Mouse (Mus musculus): ENCODE data around the gene Slc22a28. TPM values are rescaled to one million over a fixed set of nuclear protein-coding genes. Genes with fewer than 3 reads are reported as not detected.
A peak's percentile ranks its signal among the peaks of the same experiment; 100 is the strongest.
"Not testable (repeated sequence)": the region's sequence is repeated elsewhere in the genome, so short reads cannot be mapped to it uniquely, and the experiment has no call there.

Slc22a28 gene
- polyA plus RNA-seq (2014; fragmentation: Nextera tagmentation; extraction: Ambion mirVana): not detected in 2 replicates

GRCm38 (mm10) chr19:8131881-8132280 lies at the start of gene Slc22a28:
Gene Slc22a28 (minus strand): TSS chr19:8131982.
- not testable (repeated sequence) for H3K4me3 ChIP-seq (ENCODE audit: low read depth, low read length); H3K27ac ChIP-seq (ENCODE audit: low read depth); ATAC-seq (ENCODE audit: insufficient read depth); H3K4me2 ChIP-seq; H3K9ac ChIP-seq; H3K27me3 ChIP-seq (ENCODE audit: insufficient read depth, low read length); H3K4me1 ChIP-seq (ENCODE audit: insufficient read depth); H3K36me3 ChIP-seq (ENCODE audit: insufficient read depth); DNase-seq; H3K9me3 ChIP-seq (ENCODE audit: low read depth, low read length)
- 84% methylated on average over 2 of the region's 3 CpGs for whole genome bisulfite sequencing

GRCm38 (mm10) chr19:8148787-8149523 lies 17.2 kb upstream of the Slc22a28 start:
- Histone ChIP-seq H3K36me3 (ENCODE audit: insufficient read depth) (no peaks in the 10 kb centered on the region), H3K9me3 (ENCODE audit: low read depth, low read length) (no peaks in the 10 kb centered on the region), H3K27me3 (ENCODE audit: insufficient read depth, low read length) (no peaks in the 10 kb centered on the region), H3K4me2 (no peak overlapping the region), H3K9ac (no peak overlapping the region), H3K4me3 (ENCODE audit: low read depth, low read length) (no peak overlapping the region), H3K4me1 (ENCODE audit: insufficient read depth) (no peaks in the 10 kb centered on the region), H3K27ac (ENCODE audit: low read depth) (no peak overlapping the region)
- ATAC-seq (ENCODE audit: insufficient read depth) (no peak), DNase-seq (no peak)
- WGBS: 62% methylated on average over 2 of the region's 2 CpGs
- TF ChIP-seq CTCF (IDR thresholded peaks at IDR 0.05; ENCODE audit: low read depth): no peak

- not testable (repeated sequence) for H3K4me1 ChIP-seq (ENCODE audit: insufficient read depth); H3K9ac ChIP-seq; H3K9me3 ChIP-seq (ENCODE audit: low read depth, low read length); H3K4me2 ChIP-seq; ATAC-seq (ENCODE audit: insufficient read depth); H3K27ac ChIP-seq (ENCODE audit: low read depth); H3K27me3 ChIP-seq (ENCODE audit: insufficient read depth, low read length); DNase-seq; H3K36me3 ChIP-seq (ENCODE audit: insufficient read depth); H3K4me3 ChIP-seq (ENCODE audit: low read depth, low read length)
- WGBS: 70% methylated on average over 2 of the region's 2 CpGs
Observed at GRCm38 (mm10) chr19:8142716-8143115, 10.9 kb upstream of the Slc22a28 start.

GRCm38 (mm10) chr19:8134127-8134841 lies 2.5 kb upstream of the Slc22a28 start:
- not testable (repeated sequence) for ATAC-seq (ENCODE audit: insufficient read depth); DNase-seq; H3K4me1 ChIP-seq (ENCODE audit: insufficient read depth); H3K4me2 ChIP-seq; H3K27ac ChIP-seq (ENCODE audit: low read depth); H3K9me3 ChIP-seq (ENCODE audit: low read depth, low read length); H3K36me3 ChIP-seq (ENCODE audit: insufficient read depth); H3K4me3 ChIP-seq (ENCODE audit: low read depth, low read length); H3K27me3 ChIP-seq (ENCODE audit: insufficient read depth, low read length); H3K9ac ChIP-seq
- WGBS: 64% methylated on average over 14 of the region's 14 CpGs

- Histone ChIP-seq H3K9me3 (ENCODE audit: low read depth, low read length) (no peaks in the 10 kb centered on the region; the same call in 1 of the 2 replicates), H3K27ac (ENCODE audit: low read depth) (no peak overlapping the region), H3K9ac (no peak overlapping the region), H3K36me3 (ENCODE audit: insufficient read depth) (no peaks in the 10 kb centered on the region), H3K4me3 (ENCODE audit: low read depth, low read length) (no peak overlapping the region), H3K4me1 (ENCODE audit: insufficient read depth) (no peaks in the 10 kb centered on the region), H3K4me2 (no peak overlapping the region), H3K27me3 (ENCODE audit: insufficient read depth, low read length) (no peaks in the 10 kb centered on the region)
- DNase-seq (peak; percentile 0), ATAC-seq (ENCODE audit: insufficient read depth) (no peak)
- no peak for TF ChIP-seq CTCF (IDR thresholded peaks at IDR 0.05; ENCODE audit: low read depth)
- 91% methylated on average over 13 of the region's 13 CpGs for whole genome bisulfite sequencing
Observed at GRCm38 (mm10) chr19:8019904-8020349, 111.9 kb downstream of the Slc22a28 start.

- H3K4me2 ChIP-seq; H3K27ac ChIP-seq (ENCODE audit: low read depth); H3K9ac ChIP-seq; ATAC-seq (ENCODE audit: insufficient read depth); H3K4me3 ChIP-seq (ENCODE audit: low read depth, low read length); DNase-seq; H3K36me3 ChIP-seq (ENCODE audit: insufficient read depth); H3K4me1 ChIP-seq (ENCODE audit: insufficient read depth); H3K27me3 ChIP-seq (ENCODE audit: insufficient read depth, low read length); H3K9me3 ChIP-seq (ENCODE audit: low read depth, low read length): not testable (repeated sequence)
- WGBS: 88% methylated on average over 17 of the region's 17 CpGs
Observed at GRCm38 (mm10) chr19:8019329-8019851, 112.4 kb downstream of the Slc22a28 start.

GRCm38 (mm10) chr19:8018535-8018934 lies 113.2 kb downstream of the Slc22a28 start:
- H3K4me3 ChIP-seq (ENCODE audit: low read depth, low read length); H3K9me3 ChIP-seq (ENCODE audit: low read depth, low read length); ATAC-seq (ENCODE audit: insufficient read depth); H3K36me3 ChIP-seq (ENCODE audit: insufficient read depth); DNase-seq; H3K9ac ChIP-seq; H3K4me1 ChIP-seq (ENCODE audit: insufficient read depth); H3K27ac ChIP-seq (ENCODE audit: low read depth); H3K4me2 ChIP-seq; H3K27me3 ChIP-seq (ENCODE audit: insufficient read depth, low read length): not testable (repeated sequence)
- WGBS: 87% methylated on average over 9 of the region's 9 CpGs

Other genes with a start within 250 kb of the Slc22a28 start
- gene Slc22a27, start 166.0 kb downstream of the Slc22a28 start, polyA plus RNA-seq (2014; fragmentation: Nextera tagmentation; extraction: Ambion mirVana): not detected in 2 replicates
- gene Slc22a29, start 86.9 kb upstream of the Slc22a28 start, polyA plus RNA-seq (2014; fragmentation: Nextera tagmentation; extraction: Ambion mirVana): not detected in 2 replicates